Comparison of ENCODE assay signal across 28 mouse cellular contexts in the genomic region with DNA sequence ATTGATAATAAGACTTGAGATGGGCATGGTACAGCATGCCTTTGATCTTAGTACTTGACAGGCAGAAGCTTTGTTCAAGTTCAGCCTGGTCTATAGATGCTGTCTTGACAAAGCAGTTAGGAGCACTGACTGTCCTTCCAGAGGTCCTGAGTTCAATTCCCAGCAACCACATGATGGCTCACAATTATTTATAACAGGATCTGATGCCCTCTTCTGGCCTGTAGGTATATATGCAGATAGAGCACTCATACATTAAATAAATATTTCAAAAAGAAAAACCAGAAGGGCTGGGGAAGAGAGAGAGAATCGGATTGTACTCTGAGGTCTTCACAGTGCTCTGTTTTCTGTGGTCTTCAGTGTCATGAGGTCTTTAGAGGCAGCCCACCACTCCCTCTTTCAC. TPM values are rescaled to one million over a fixed set of nuclear protein-coding genes. Genes with fewer than 3 reads are reported as not detected.
DNase-seq lines count a peak whose midpoint lies in the region; ATAC-seq and TF ChIP-seq lines count a peak whose summit lies in the region.
"Had no signal": no experiment of that assay in that cellular context is flagged by ENCODE, and none has a peak within 500 bp of the region (broad histone marks: within the 10 kb centered on the region; RNA-seq: fewer than 3 reads in every experiment).

No protein-coding gene starts in this region.

- peak; percentile 41 for TF ChIP-seq CTCF in layer of hippocampus, adult 2 months (conservative IDR thresholded peaks at IDR 0.05)
- 0 out of 2 replicates have a peak, but pooled peaks have one; percentile 7 for TF ChIP-seq CTCF in lung, embryonic 14.5 days (IDR thresholded peaks at IDR 0.05; ENCODE audit: low read depth)

- H3K4me3 ChIP-seq in layer of hippocampus, adult 2 months: no peak overlapping the region
- no peak overlapping the region for H3K4me3 ChIP-seq in lung, embryonic 14.5 days (ENCODE audit: low read depth, low read length)
- H3K4me3 ChIP-seq: embryonic facial prominence, embryonic 10.5 days; embryonic facial prominence, embryonic 15.5 days; forebrain, embryonic 12.5 days; heart, embryonic 10.5 days; heart, embryonic 15.5 days; limb, embryonic 10.5 days; limb, embryonic 15.5 days; megakaryocyte, embryonic 14.5 days; midbrain, embryonic 13.5 days had no signal

- H3K36me3 ChIP-seq in lung, embryonic 14.5 days (ENCODE audit: insufficient read depth): peaks cover 20% of the 10 kb centered on the region

- no peak for DNase-seq in layer of hippocampus, adult 2 months (ENCODE audit: low spot score in 2 of 2)
- no peak for DNase-seq in layer of hippocampus, postnatal 10 days (ENCODE audit: low spot score in 2 of 2)
- no peak for DNase-seq in lung, embryonic 14.5 days
- DNase-seq in lung, postnatal 36 days: no peak
- peak; percentile 51 for DNase-seq in A20 (ENCODE audit: low read depth, low spot score)
- DNase-seq in naive thymus-derived CD4-positive, alpha-beta T cell, adult 2 months (ENCODE audit: low read depth): peak; percentile 36
- no peak for DNase-seq in gastrocnemius, postnatal 10 days
- DNase-seq: adrenal gland, adult 8-10 months; cerebellum, adult 8-10 months; cerebellum, postnatal 25 days; gastrocnemius, postnatal 25 days; heart, adult 11 months; lung, adult 2 months; right cerebral cortex, adult 18-20 months; spleen, adult 18-20 months; thymus, postnatal 36 days had no signal

- H3K4me2 ChIP-seq in lung, embryonic 14.5 days: no peak overlapping the region
- H3K4me2 ChIP-seq: embryonic facial prominence, embryonic 15.5 days; forebrain, embryonic 12.5 days; heart, embryonic 15.5 days; limb, embryonic 15.5 days; midbrain, embryonic 13.5 days had no signal

- H3K27me3 ChIP-seq in lung, embryonic 14.5 days (ENCODE audit: insufficient read depth, low read length): no peaks in the 10 kb centered on the region
- H3K27me3 ChIP-seq: heart, embryonic 15.5 days; limb, embryonic 15.5 days; megakaryocyte, embryonic 14.5 days had no signal

- H3K9ac ChIP-seq in lung, embryonic 14.5 days: no peak overlapping the region
- H3K9ac ChIP-seq: embryonic facial prominence, embryonic 15.5 days; forebrain, embryonic 12.5 days; forebrain, postnatal 0 days; heart, embryonic 15.5 days; limb, embryonic 15.5 days; midbrain, embryonic 13.5 days had no signal

- peaks cover 9% of the 10 kb centered on the region for H3K4me1 ChIP-seq in lung, embryonic 14.5 days (ENCODE audit: insufficient read depth)

- H3K9me3 ChIP-seq in lung, embryonic 14.5 days (ENCODE audit: low read depth, low read length): no peaks in the 10 kb centered on the region
- H3K9me3 ChIP-seq: embryonic facial prominence, embryonic 10.5 days; embryonic facial prominence, embryonic 15.5 days; forebrain, embryonic 12.5 days; heart, embryonic 10.5 days; heart, embryonic 15.5 days; limb, embryonic 10.5 days; limb, embryonic 15.5 days; megakaryocyte, embryonic 14.5 days; midbrain, embryonic 13.5 days had no signal

- 79% methylated on average over 1 of the region's 1 CpGs for WGBS in lung, embryonic 14.5 days

- no peak overlapping the region for H3K27ac ChIP-seq in layer of hippocampus, adult 2 months
- H3K27ac ChIP-seq in lung, embryonic 14.5 days (ENCODE audit: low read depth): no peak overlapping the region
- H3K27ac ChIP-seq: embryonic facial prominence, embryonic 10.5 days; embryonic facial prominence, embryonic 15.5 days; forebrain, embryonic 12.5 days; heart, embryonic 10.5 days; heart, embryonic 15.5 days; limb, embryonic 10.5 days; limb, embryonic 15.5 days; midbrain, embryonic 13.5 days had no signal

- no peak for ATAC-seq in lung, embryonic 14.5 days (ENCODE audit: insufficient read depth)
- ATAC-seq: forebrain, postnatal 0 days; hindbrain, embryonic 16.5 days; intestine, embryonic 16.5 days; midbrain, embryonic 13.5 days had no signal

RNA-seq across cellular contexts. Expression of gene Rpl6, which starts 1.8 kb away (rescaled TPM):
- 100 to 1,000 TPM; 472 to 483 TPM for total RNA-seq in layer of hippocampus, adult 2 months (2021)
- 100 to 1,000 TPM; 520 to 542 TPM for total RNA-seq in layer of hippocampus, postnatal 10 days (2021)
- polyA plus RNA-seq in lung, embryonic 14.5 days (2014; fragmentation: Nextera tagmentation; extraction: Ambion mirVana): 673 and 709 TPM in 2 replicates
- total RNA-seq in gastrocnemius, postnatal 10 days (2021): 100 to 1,000 TPM; 744 to 776 TPM

RNA-seq across cellular contexts. Expression of gene Ptpn11, which starts 11.3 kb away (rescaled TPM):
- 10 to 100 TPM; 94.9 to 97.9 TPM for total RNA-seq in layer of hippocampus, adult 2 months (2021)
- total RNA-seq in layer of hippocampus, postnatal 10 days (2021): 10 to 100 TPM; 78.1 to 82.4 TPM
- polyA plus RNA-seq in lung, embryonic 14.5 days (2014; fragmentation: Nextera tagmentation; extraction: Ambion mirVana): 25.6 and 26.6 TPM in 2 replicates
- total RNA-seq in gastrocnemius, postnatal 10 days (2021): 10 to 100 TPM; 68.7 to 72.8 TPM

RNA-seq across cellular contexts. Expression of gene Hectd4, which starts 17.6 kb away (rescaled TPM):
- total RNA-seq in layer of hippocampus, adult 2 months (2021): 100 to 1,000 TPM; 170 to 175 TPM
- 100 to 1,000 TPM; 190 to 212 TPM for total RNA-seq in layer of hippocampus, postnatal 10 days (2021)
- polyA plus RNA-seq in lung, embryonic 14.5 days (2014; fragmentation: Nextera tagmentation; extraction: Ambion mirVana): 6.8 and 7.1 TPM in 2 replicates
- 10 to 100 TPM; 12.7 to 16.6 TPM for total RNA-seq in gastrocnemius, postnatal 10 days (2021)

Comparison
In these comparisons a context has a peak if more than half of its experiments do, and no peak if none do; other contexts are left out.
1. DNase-seq: peak in A20 (single experiment) and naive thymus-derived CD4-positive, alpha-beta T cell, adult 2 months (single experiment); none in layer of hippocampus, adult 2 months (0 of 2), layer of hippocampus, postnatal 10 days (0 of 2), lung, embryonic 14.5 days (single experiment), lung, postnatal 36 days (single experiment) and gastrocnemius, postnatal 10 days (single experiment).
2. RNA of gene Hectd4, which starts 17.6 kb away (total RNA-seq): 190 to 212 TPM in layer of hippocampus, postnatal 10 days and 170 to 175 TPM in layer of hippocampus, adult 2 months; 12.7 to 16.6 TPM in gastrocnemius, postnatal 10 days; every median in the first group is over 4 times any median in the second.